Mouse (Mus musculus): Measurements from ENCODE around the gene Vegfa.

Vegfa gene

GRCm38 (mm10) chr17:46049567-46049966, 17.4 kb upstream of the Vegfa start:
- no peak for DNase-seq

GRCm38 (mm10) chr17:46048184-46048583, 16.0 kb upstream of the Vegfa start:
- DNase-seq = no peak

GRCm38 (mm10) chr17:46045742-46046141, 13.6 kb upstream of the Vegfa start:
- DNase-seq = peak; percentile 23

- DNase-seq = no peak
Observed at GRCm38 (mm10) chr17:46044953-46045352, 12.8 kb upstream of the Vegfa start.

GRCm38 (mm10) chr17:46042158-46042557, 10.0 kb upstream of the Vegfa start:
- DNase-seq = no peak

GRCm38 (mm10) chr17:46041679-46042078, 9.5 kb upstream of the Vegfa start:
- DNase-seq = no peak

- peak; percentile 68 for DNase-seq
Observed at GRCm38 (mm10) chr17:46041223-46041622, 9.1 kb upstream of the Vegfa start.

- DNase-seq = no peak
Observed at GRCm38 (mm10) chr17:46040561-46040960, 8.4 kb upstream of the Vegfa start.

- DNase-seq = no peak
Observed at GRCm38 (mm10) chr17:46038906-46039305, 6.7 kb upstream of the Vegfa start.

GRCm38 (mm10) chr17:46036400-46036799, 4.2 kb upstream of the Vegfa start:
- no peak for DNase-seq

- peak; percentile 66 for DNase-seq
Observed at GRCm38 (mm10) chr17:46034110-46034509, 1.9 kb upstream of the Vegfa start.

- no peak for DNase-seq
Observed at GRCm38 (mm10) chr17:46033607-46034006, 1.4 kb upstream of the Vegfa start.

GRCm38 (mm10) chr17:46033122-46033521, 953 bp upstream of the Vegfa start:
- DNase-seq = peak; percentile 29

GRCm38 (mm10) chr17:46031621-46032211, 453 bp downstream of the Vegfa start:
- peak; percentile 43 for DNase-seq

- DNase-seq = peak; percentile 56
Observed at GRCm38 (mm10) chr17:46030731-46031620, 1.2 kb downstream of the Vegfa start.

- peak; percentile 42 for DNase-seq
Observed at GRCm38 (mm10) chr17:46030323-46030730, 1.8 kb downstream of the Vegfa start.

- DNase-seq = no peak
Observed at GRCm38 (mm10) chr17:46029554-46030207, 2.5 kb downstream of the Vegfa start.

- no peak for DNase-seq
Observed at GRCm38 (mm10) chr17:46029052-46029553, 3.1 kb downstream of the Vegfa start.

GRCm38 (mm10) chr17:46028210-46029051, 3.7 kb downstream of the Vegfa start:
- no peak for DNase-seq

GRCm38 (mm10) chr17:46027066-46027917, 4.9 kb downstream of the Vegfa start:
- DNase-seq = peak; percentile 31

- peak; percentile 15 for DNase-seq
Observed at GRCm38 (mm10) chr17:46025927-46026668, 6.1 kb downstream of the Vegfa start.
